Mouse (Mus musculus) liver, adult 2 months (tissue): ENCODE data around the gene Klhl8.

ENCODE experiments used
- CTCF ChIP-seq: fragments of 200-500 bp; IDR thresholded peaks from 2 replicates; pipeline ENCODE4 v1.5.1; 2011; ENCODE audit warnings: low read depth, low read length, control low read depth
- POLR2A ChIP-seq: fragments of 200-500 bp; IDR thresholded peaks from 2 replicates; pipeline ENCODE4 v1.6.1; 2011; ENCODE audit warnings: low read length, control low read depth; ENCODE audit not compliant: insufficient read depth; ENCODE audit errors: extremely low read depth

DNA sequence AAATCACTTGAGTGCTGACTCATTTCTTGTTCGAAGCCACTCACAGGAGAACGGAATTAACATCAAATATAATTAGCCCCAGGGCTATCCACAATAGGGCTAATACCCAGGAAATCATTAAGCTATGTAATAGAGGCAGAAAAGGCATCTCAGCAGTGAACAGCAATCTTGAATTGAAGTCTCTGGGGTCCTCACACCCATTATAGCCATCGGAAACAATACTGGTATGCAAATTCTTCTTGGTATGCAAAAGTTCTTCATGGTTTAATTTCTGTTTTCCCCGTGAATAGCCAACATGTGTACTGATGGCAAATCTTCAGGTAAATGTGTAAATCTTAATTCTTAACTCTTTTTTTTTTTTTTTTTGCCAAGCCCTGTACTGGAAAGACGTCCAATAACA lies 19.5 kb upstream of the Klhl8 start:
- TF ChIP-seq POLR2A (no peak), CTCF (no peak)
